In genomic region chr11:55810685-55811084, GRCm38 (mm10) we compare ENCODE assay signal across 14 mouse cellular contexts.
DNase-seq lines count a peak whose midpoint lies in the region; ATAC-seq and TF ChIP-seq lines count a peak whose summit lies in the region.
"Had no signal": no experiment of that assay in that cellular context is flagged by ENCODE, and none has a peak within 500 bp of the region (broad histone marks: within the 10 kb centered on the region; RNA-seq: fewer than 3 reads in every experiment).

No protein-coding gene starts in this region.

- no peak overlapping the region for H3K4me3 ChIP-seq in intestine, embryonic 14.5 days (ENCODE audit: low read depth, low read length)
- no peak overlapping the region for H3K4me3 ChIP-seq in intestine, embryonic 16.5 days (ENCODE audit: low read length)
- no peak overlapping the region for H3K4me3 ChIP-seq in C2C12 (ENCODE audit: insufficient read depth, poor library complexity, severe bottlenecking)
- no peak overlapping the region for H3K4me3 ChIP-seq in forebrain, embryonic 13.5 days
- H3K4me3 ChIP-seq: limb, embryonic 12.5 days had no signal

- no peak overlapping the region for H3K4me2 ChIP-seq in intestine, embryonic 14.5 days (ENCODE audit: low read length)
- no peak overlapping the region for H3K4me2 ChIP-seq in intestine, embryonic 16.5 days (ENCODE audit: low read depth, low read length)
- H3K4me2 ChIP-seq in forebrain, embryonic 13.5 days, result no peak overlapping the region
- H3K4me2 ChIP-seq: limb, embryonic 12.5 days had no signal

- no peaks in the 10 kb centered on the region for H3K79me2 ChIP-seq in C2C12 (ENCODE audit: control insufficient read depth, insufficient read depth)

- no peak for ATAC-seq in intestine, embryonic 14.5 days (replicated peaks; ENCODE audit: low FRiP score, low TSS enrichment, low read depth)
- no peak for ATAC-seq in intestine, embryonic 16.5 days
- no peak for ATAC-seq in forebrain, embryonic 13.5 days
- ATAC-seq: midbrain, embryonic 16.5 days had no signal

- H3K36me3 ChIP-seq in intestine, embryonic 14.5 days (ENCODE audit: control insufficient read depth, insufficient read depth, low read length), result no peaks in the 10 kb centered on the region
- H3K36me3 ChIP-seq in intestine, embryonic 16.5 days (ENCODE audit: control insufficient read depth, insufficient read depth, low read length), result no peaks in the 10 kb centered on the region
- H3K36me3 ChIP-seq in C2C12 (ENCODE audit: control insufficient read depth, insufficient read depth), result no peaks in the 10 kb centered on the region
- H3K36me3 ChIP-seq in forebrain, embryonic 13.5 days (ENCODE audit: poor library complexity, severe bottlenecking), result no peaks in the 10 kb centered on the region
- H3K36me3 ChIP-seq: limb, embryonic 12.5 days had no signal

- H3K27ac ChIP-seq in intestine, embryonic 14.5 days (ENCODE audit: low read depth), result no peak overlapping the region
- no peak overlapping the region for H3K27ac ChIP-seq in intestine, embryonic 16.5 days (ENCODE audit: low read length)
- H3K27ac ChIP-seq in forebrain, embryonic 13.5 days, result no peak overlapping the region
- H3K27ac ChIP-seq: limb, embryonic 12.5 days had no signal

- 85% methylated on average over 3 of the region's 3 CpGs for WGBS in intestine, embryonic 14.5 days
- WGBS in intestine, embryonic 16.5 days, result 82% methylated on average over 3 of the region's 3 CpGs
- 75% methylated on average over 3 of the region's 3 CpGs for WGBS in forebrain, embryonic 13.5 days

- no peaks in the 10 kb centered on the region for H3K79me3 ChIP-seq in C2C12 (ENCODE audit: low read depth)

- no peak overlapping the region for H3K9ac ChIP-seq in intestine, embryonic 14.5 days (ENCODE audit: low read length)
- H3K9ac ChIP-seq in intestine, embryonic 16.5 days (ENCODE audit: low read depth, low read length), result no peak overlapping the region
- no peak overlapping the region for H3K9ac ChIP-seq in forebrain, embryonic 13.5 days
- H3K9ac ChIP-seq: limb, embryonic 12.5 days had no signal

- no peaks in the 10 kb centered on the region for H3K9me3 ChIP-seq in intestine, embryonic 14.5 days (ENCODE audit: control insufficient read depth, low read length)
- H3K9me3 ChIP-seq in intestine, embryonic 16.5 days (ENCODE audit: control insufficient read depth, low read length), result no peaks in the 10 kb centered on the region
- H3K9me3 ChIP-seq in forebrain, embryonic 13.5 days (replicated peaks), result no peaks in the 10 kb centered on the region
- H3K9me3 ChIP-seq: limb, embryonic 12.5 days had no signal

- H3K4me1 ChIP-seq in intestine, embryonic 14.5 days (replicated peaks; ENCODE audit: control insufficient read depth, insufficient read depth, low read length), result no peaks in the 10 kb centered on the region
- H3K4me1 ChIP-seq in intestine, embryonic 16.5 days (ENCODE audit: control insufficient read depth, insufficient read depth, low read length), result no peaks in the 10 kb centered on the region
- no peaks in the 10 kb centered on the region for H3K4me1 ChIP-seq in forebrain, embryonic 13.5 days
- H3K4me1 ChIP-seq: limb, embryonic 12.5 days had no signal

- no peak for TF ChIP-seq CTCF in C2C12 (IDR thresholded peaks at IDR 0.05; ENCODE audit: control insufficient read depth, insufficient read depth, insufficient read length)

- peak; percentile 56 for DNase-seq in intestine, embryonic 14.5 days (ENCODE audit: low spot score)
- DNase-seq in NIH3T3 (ENCODE audit: low read depth), result peak; percentile 46
- DNase-seq in forelimb bud, embryonic 11.5 days (ENCODE audit: low read depth, low spot score), result peak; percentile 48
- no peak for DNase-seq in right cerebral cortex, adult 2 months (ENCODE audit: low spot score in 2 of 2)
- DNase-seq: cerebellum, adult 11 months; heart, postnatal 10 days; kidney, postnatal 14 days; layer of hippocampus, postnatal 36 days; thymus, adult 18-20 months had no signal

- no peaks in the 10 kb centered on the region for H3K27me3 ChIP-seq in intestine, embryonic 14.5 days (replicated peaks; ENCODE audit: control insufficient read depth, insufficient read depth, low read length)
- no peaks in the 10 kb centered on the region for H3K27me3 ChIP-seq in intestine, embryonic 16.5 days (replicated peaks; ENCODE audit: control insufficient read depth, insufficient read depth, low read length)
- no peaks in the 10 kb centered on the region for H3K27me3 ChIP-seq in C2C12 (ENCODE audit: control insufficient read depth, insufficient read depth, insufficient read length)
- H3K27me3 ChIP-seq in forebrain, embryonic 13.5 days, result no peaks in the 10 kb centered on the region
- H3K27me3 ChIP-seq: limb, embryonic 12.5 days had no signal

- H3ac ChIP-seq in C2C12 (ENCODE audit: control insufficient read depth, insufficient read length, low read depth), result no peak overlapping the region

TF ChIP-seq in C2C12, 6 proteins besides CTCF, POLR2A, EP300 and RAD21:
- TF ChIP-seq CEBPB (IDR thresholded peaks at IDR 0.05; ENCODE audit: low read depth), result no peak
- no peak for TF ChIP-seq MYOG (IDR thresholded peaks at IDR 0.05; ENCODE audit: control insufficient read depth, extremely low read depth, insufficient read length)
- peak; percentile 51 for TF ChIP-seq MAX (IDR thresholded peaks at IDR 0.05)

Comparison
In these comparisons a context has a peak if more than half of its experiments do, and no peak if none do; other contexts are left out.
1. DNase-seq: peak in intestine, embryonic 14.5 days (single experiment), NIH3T3 (single experiment) and forelimb bud, embryonic 11.5 days (single experiment); none in right cerebral cortex, adult 2 months (0 of 2).